In genomic region chr17:70989430-70989829, GRCm38 (mm10) we compare ENCODE assay signal across 8 mouse cellular contexts. TPM values are rescaled to one million over a fixed set of nuclear protein-coding genes. Genes with fewer than 3 reads are reported as not detected.
DNase-seq lines count a peak whose midpoint lies in the region; ATAC-seq and TF ChIP-seq lines count a peak whose summit lies in the region.

No protein-coding gene starts in this region.

- no peaks in the 10 kb centered on the region for H3K9me3 ChIP-seq in heart, embryonic 15.5 days (replicated peaks)
- H3K9me3 ChIP-seq in G1E (replicated peaks), result no peaks in the 10 kb centered on the region
- H3K9me3 ChIP-seq in hindbrain, embryonic 13.5 days, result no peaks in the 10 kb centered on the region
- H3K9me3 ChIP-seq in midbrain, embryonic 12.5 days, result no peaks in the 10 kb centered on the region

- H3K4me2 ChIP-seq in heart, embryonic 15.5 days, result peak overlapping the region; percentile 87
- H3K4me2 ChIP-seq in hindbrain, embryonic 13.5 days, result peak overlapping the region; percentile 78
- H3K4me2 ChIP-seq in midbrain, embryonic 12.5 days (replicated peaks), result peak overlapping the region; percentile 66

- DNase-seq in heart, postnatal 4 days, result no peak
- no peak for DNase-seq in G1E (ENCODE audit: low spot score)
- DNase-seq in left cerebral cortex, adult 8-10 months (ENCODE audit: low spot score in 2 of 2), result no peak
- no peak for DNase-seq in cerebellum, postnatal 36 days
- no peak for DNase-seq in B cell, adult 2 months

- H3K36me3 ChIP-seq in heart, embryonic 15.5 days, result peaks cover 25% of the 10 kb centered on the region
- H3K36me3 ChIP-seq in G1E (replicated peaks), result peaks cover 74% of the 10 kb centered on the region
- H3K36me3 ChIP-seq in hindbrain, embryonic 13.5 days, result peaks cover 23% of the 10 kb centered on the region
- peaks cover 36% of the 10 kb centered on the region for H3K36me3 ChIP-seq in midbrain, embryonic 12.5 days

- 54% methylated on average over 8 of the region's 8 CpGs for WGBS in heart, embryonic 15.5 days
- WGBS in hindbrain, embryonic 13.5 days, result 51% methylated on average over 8 of the region's 8 CpGs
- WGBS in midbrain, embryonic 12.5 days, result 54% methylated on average over 8 of the region's 8 CpGs

- H3K27me3 ChIP-seq in heart, embryonic 15.5 days, result no peaks in the 10 kb centered on the region; the same call in 1 of the 2 replicates
- no peaks in the 10 kb centered on the region for H3K27me3 ChIP-seq in G1E (ENCODE audit: insufficient read depth, low read length)
- no peaks in the 10 kb centered on the region for H3K27me3 ChIP-seq in hindbrain, embryonic 13.5 days
- H3K27me3 ChIP-seq in midbrain, embryonic 12.5 days, result no peaks in the 10 kb centered on the region

- peak overlapping the region; percentile 80; the same call in 1 of the 2 replicates for H3K9ac ChIP-seq in heart, embryonic 15.5 days
- peak overlapping the region; percentile 96 for H3K9ac ChIP-seq in hindbrain, embryonic 13.5 days
- peak overlapping the region; percentile 92 for H3K9ac ChIP-seq in midbrain, embryonic 12.5 days (replicated peaks)

- no peak for ATAC-seq in heart, embryonic 15.5 days (replicated peaks; ENCODE audit: insufficient number of reproducible peaks, insufficient read depth, low FRiP score, low read depth)
- no peak for ATAC-seq in G1E (ENCODE audit: extremely low read depth, insufficient number of reproducible peaks, low FRiP score, poor library complexity, severe bottlenecking)
- no peak for ATAC-seq in hindbrain, embryonic 13.5 days (ENCODE audit: low FRiP score)
- ATAC-seq in midbrain, embryonic 12.5 days (ENCODE audit: low FRiP score, low read depth), result no peak

- H3K4me1 ChIP-seq in heart, embryonic 15.5 days (replicated peaks), result peaks cover 62% of the 10 kb centered on the region
- H3K4me1 ChIP-seq in G1E (ENCODE audit: insufficient read depth, low read depth, low read length), result peaks cover 35% of the 10 kb centered on the region
- peaks cover 33% of the 10 kb centered on the region for H3K4me1 ChIP-seq in hindbrain, embryonic 13.5 days (replicated peaks)
- peaks cover 26% of the 10 kb centered on the region for H3K4me1 ChIP-seq in midbrain, embryonic 12.5 days

- no peak for TF ChIP-seq CTCF in G1E (IDR thresholded peaks at IDR 0.05; ENCODE audit: low read depth, low read length)

- H3K27ac ChIP-seq in heart, embryonic 15.5 days, result peak overlapping the region; percentile 93
- H3K27ac ChIP-seq in hindbrain, embryonic 13.5 days, result peak overlapping the region; percentile 97
- H3K27ac ChIP-seq in midbrain, embryonic 12.5 days (replicated peaks), result peak overlapping the region; percentile 95; the same call in 1 of the 2 replicates

- peak overlapping the region; percentile 84 for H3K4me3 ChIP-seq in heart, embryonic 15.5 days
- H3K4me3 ChIP-seq in G1E (ENCODE audit: low read depth, low read length), result peak overlapping the region; percentile 97
- H3K4me3 ChIP-seq in hindbrain, embryonic 13.5 days, result peak overlapping the region; percentile 96
- peak overlapping the region; percentile 97 for H3K4me3 ChIP-seq in midbrain, embryonic 12.5 days

RNA-seq across cellular contexts. Expression of gene Myom1, which starts 13.0 kb away (rescaled TPM):
- 164 and 185 TPM in 2 replicates for polyA plus RNA-seq in heart, embryonic 15.5 days (2015; fragmentation: Nextera tagmentation; extraction: Ambion mirVana)
- total RNA-seq in heart, postnatal 4 days (2021), result 100 to 1,000 TPM; 944 to 986 TPM
- 1.2 and 1.6 TPM in 2 replicates for total RNA-seq in G1E (2014; fragmentation: Nextera tagmentation)
- 0.71 and 1.0 TPM in 2 replicates for total RNA-seq in G1E (2017)
- polyA plus RNA-seq in G1E (2012), result 0.11 and 0.25 TPM in 2 replicates
- 1.2 and 1.6 TPM in 2 replicates for polyA plus RNA-seq in hindbrain, embryonic 13.5 days (2015; fragmentation: Nextera tagmentation; extraction: Ambion mirVana)
- polyA plus RNA-seq in midbrain, embryonic 12.5 days (2016; fragmentation: Nextera tagmentation; extraction: Ambion mirVana), result 1.0 and 2.5 TPM in 2 replicates
- total RNA-seq in left cerebral cortex, adult 8-10 months (2022), result 1 to 10 TPM; 2.7 to 4.6 (median 3.4) TPM

RNA-seq across cellular contexts. Expression of gene Myl12a, which starts 13.2 kb away (rescaled TPM):
- polyA plus RNA-seq in heart, embryonic 15.5 days (2015; fragmentation: Nextera tagmentation; extraction: Ambion mirVana), result 619 and 705 TPM in 2 replicates
- total RNA-seq in heart, postnatal 4 days (2021), result 100 to 1,000 TPM; 733 to 785 TPM
- 145 and 148 TPM in 2 replicates for total RNA-seq in G1E (2014; fragmentation: Nextera tagmentation)
- 222 and 225 TPM in 2 replicates for total RNA-seq in G1E (2017)
- polyA plus RNA-seq in G1E (2012), result 52.1 and 76.2 TPM in 2 replicates
- polyA plus RNA-seq in hindbrain, embryonic 13.5 days (2015; fragmentation: Nextera tagmentation; extraction: Ambion mirVana), result 153 and 157 TPM in 2 replicates
- 275 and 332 TPM in 2 replicates for polyA plus RNA-seq in midbrain, embryonic 12.5 days (2016; fragmentation: Nextera tagmentation; extraction: Ambion mirVana)
- 10 to 100 TPM; 36.5 to 49.0 (median 45.3) TPM for total RNA-seq in left cerebral cortex, adult 8-10 months (2022)

Comparison
In these comparisons a context has a peak if more than half of its experiments do, and no peak if none do; other contexts are left out.
1. RNA of gene Myom1, which starts 13.0 kb away (polyA plus RNA-seq): 164 to 185 TPM in heart, embryonic 15.5 days; 1.0 to 2.5 TPM in midbrain, embryonic 12.5 days, 1.2 to 1.6 TPM in hindbrain, embryonic 13.5 days and 0.11 to 0.25 TPM in G1E; every median in the first group is over 10 times any median in the second.
2. Peak in every context shown above with its lines, with median percentiles within 50 percentile points of each other: H3K27ac ChIP-seq, H3K4me2 ChIP-seq, H3K4me3 ChIP-seq and H3K9ac ChIP-seq.